Mouse (Mus musculus): ENCODE data around the gene Rpl3.

Rpl3 gene

DNA sequence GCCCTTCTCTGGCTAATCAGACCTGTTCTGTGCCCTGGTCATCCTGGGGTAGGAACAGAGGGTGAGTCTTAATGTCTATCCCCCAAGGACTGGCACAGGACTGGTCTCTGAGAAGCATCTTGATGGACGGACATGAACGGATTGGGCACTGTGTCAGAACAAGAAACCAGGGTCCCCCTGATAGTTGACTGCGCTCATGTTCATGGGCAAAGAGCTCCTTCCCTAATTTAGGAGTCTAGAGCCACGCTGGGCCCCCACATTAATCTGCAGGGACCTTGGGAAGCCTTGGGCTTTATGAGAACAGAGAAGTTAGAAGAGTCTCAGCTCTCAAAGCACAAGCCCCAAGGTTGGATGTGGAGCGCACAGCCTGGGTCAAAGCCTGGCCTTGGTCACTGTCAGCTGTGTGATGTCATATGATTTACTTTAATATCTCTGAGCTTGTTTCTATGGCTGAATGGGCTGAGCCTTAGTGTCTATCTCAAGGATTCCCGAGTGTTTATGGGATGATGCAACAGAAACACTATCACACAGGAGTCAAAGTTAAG, 56.3 kb downstream of the Rpl3 start:
- DNase-seq (ENCODE audit: low spot score): no peak

GRCm38 (mm10) chr15:80034913-80035312, 56.8 kb downstream of the Rpl3 start:
- no peak for DNase-seq (ENCODE audit: low spot score)

- DNase-seq (ENCODE audit: low spot score): no peak
Measured at GRCm38 (mm10) chr15:80034366-80034765, 57.3 kb downstream of the Rpl3 start.

GRCm38 (mm10) chr15:80031133-80031532, 60.5 kb downstream of the Rpl3 start:
- DNase-seq (ENCODE audit: low spot score): no peak

DNA sequence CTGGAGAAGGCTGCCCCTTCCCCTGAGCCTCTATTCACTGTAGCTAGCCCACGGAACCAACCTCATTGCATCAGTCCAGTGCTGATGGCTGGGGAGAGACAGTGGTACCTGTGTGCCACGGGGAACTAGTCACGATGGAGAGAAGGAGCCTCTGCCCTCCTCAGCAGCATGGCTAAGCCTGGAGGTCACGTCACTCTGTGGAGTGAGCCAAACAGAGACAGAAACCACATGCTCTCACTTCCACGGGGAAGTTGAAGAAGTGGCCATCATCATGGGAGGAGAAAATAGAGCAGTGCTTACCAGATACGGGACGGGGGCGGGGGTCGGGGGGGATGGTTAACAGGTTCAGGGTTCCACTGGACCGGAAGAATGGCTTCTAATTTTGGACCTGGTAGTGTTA, 61.3 kb downstream of the Rpl3 start:
- DNase-seq (ENCODE audit: low spot score): no peak

DNA sequence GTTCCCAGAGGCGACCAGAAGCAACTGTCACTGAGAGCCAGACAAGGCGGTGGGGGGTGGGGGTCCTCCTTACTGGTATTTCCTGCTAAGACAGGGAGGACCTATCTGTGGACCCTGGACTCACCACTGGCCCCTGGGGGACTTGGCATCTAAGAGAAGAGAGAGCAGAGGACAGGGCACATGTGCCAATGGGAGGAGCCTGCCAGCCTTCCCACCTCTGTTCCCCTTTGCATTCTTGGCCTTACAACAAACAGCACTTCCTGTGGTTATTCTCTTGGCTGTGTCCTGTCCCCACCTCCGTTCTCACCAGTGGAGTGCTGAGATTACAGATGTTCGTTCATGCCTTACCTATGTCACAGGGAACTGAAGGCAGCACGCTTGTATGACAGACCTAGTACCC, 62.8 kb downstream of the Rpl3 start:
- DNase-seq (ENCODE audit: low spot score): no peak
